Mouse (Mus musculus) liver, embryonic 14.5 days (tissue): ENCODE results near the gene Mesd. TPM values are rescaled to one million over a fixed set of nuclear protein-coding genes. Genes with fewer than 3 reads are reported as not detected.

Source experiments
- ATAC-seq: fragments of 200-750 bp; cut with Nextera tagmentation; 2 replicates; pipeline ENCODE4 v1.8.0; 2017; ENCODE audit warnings: moderate number of reproducible peaks, mild to moderate bottlenecking, moderate library complexity; ENCODE audit not compliant: insufficient read depth
- DNase-seq, 3 experiments: peaks; one replicate each; pipeline ENCODE4 v3.0.0-alpha.2; 2012 to 2013; ENCODE audit warnings: low read depth in 3 of 3, low spot score in 3 of 3
- H3K27ac ChIP-seq: fragments of 300-500 bp; sonication (generic); 2 replicates; pipeline ENCODE4 v1.5.1; 2014; ENCODE audit warnings: moderate library complexity, mild to moderate bottlenecking, control low read depth, inconsistent platforms
- H3K27me3 ChIP-seq: fragments of 300-500 bp; sonication (generic); 2 replicates; pipeline ENCODE4 v1.6.1; 2014; ENCODE audit warnings: mild to moderate bottlenecking, low read length, moderate library complexity; ENCODE audit not compliant: control insufficient read depth, insufficient read depth
- H3K36me3 ChIP-seq: fragments of 300-500 bp; sonication (generic); replicated peaks from 2 replicates; pipeline ENCODE4 v1.6.1; 2014; ENCODE audit warnings: low read depth; ENCODE audit not compliant: control insufficient read depth, insufficient read depth
- H3K4me1 ChIP-seq, 2 experiments: fragments of 200-500 bp in 1 of 2; fragments of 300-500 bp in 1 of 2; sonication (generic) in 1 of 2; replicated peaks; 2 replicates each; pipeline ENCODE4 v1.6.1; 2012 to 2014; ENCODE audit warnings: antibody characterized with exemption in 1 of 2, inconsistent platforms in 1 of 2, low read length in 1 of 2; ENCODE audit not compliant: control insufficient read depth in 2 of 2, insufficient read depth in 2 of 2
- H3K4me2 ChIP-seq: fragments of 300-500 bp; sonication (generic); 2 replicates; pipeline ENCODE4 v1.6.1; 2014; ENCODE audit warnings: low read depth, mild to moderate bottlenecking, control low read depth, moderate library complexity
- H3K4me3 ChIP-seq, 2 experiments: fragments of 200-500 bp in 1 of 2; fragments of 300-500 bp in 1 of 2; sonication (generic) in 1 of 2; 2 replicates each; pipeline ENCODE4 v1.5.1; 2012 to 2014; ENCODE audit warnings: low read depth in 2 of 2, low read length in 2 of 2, mild to moderate bottlenecking in 2 of 2, control low read depth in 1 of 2, inconsistent platforms in 1 of 2, moderate library complexity in 1 of 2; ENCODE audit not compliant: insufficient read depth in 1 of 2
- H3K9ac ChIP-seq: fragments of 300-500 bp; sonication (generic); replicated peaks from 2 replicates; pipeline ENCODE4 v1.6.1; 2014; ENCODE audit warnings: mild to moderate bottlenecking, control low read depth, moderate library complexity
- H3K9me3 ChIP-seq: fragments of 300-500 bp; sonication (generic); 2 replicates; pipeline ENCODE4 v1.6.1; 2016; ENCODE audit warnings: low read length, mixed read lengths; ENCODE audit not compliant: control insufficient read depth
- CTCF ChIP-seq: IDR thresholded peaks from 2 replicates; pipeline ENCODE4 v1.5.1; 2016; ENCODE audit warnings: antibody characterized with exemption, low read depth, control low read depth
- EP300 ChIP-seq: IDR thresholded peaks from 2 replicates; pipeline ENCODE4 v1.6.1; 2016; ENCODE audit warnings: antibody characterized with exemption, low read depth
- WGBS: fragments of 180-500 bp; shearing (Covaris S2); extraction: QIAGEN DNeasy Blood & Tissue Kit; methylation state at CpG from one replicate; pipeline ENCODE4 v1.1.7; 2014; ENCODE audit not compliant: insufficient replicate concordance; 5-methylcytosine and 5-hydroxymethylcytosine counted together
- polyA plus RNA-seq, 2 experiments: library from polyadenylated mRNA; depleted of rRNA in 1 of 2; stranded (reverse) in 1 of 2; unstranded in 1 of 2; fragments of >200 nt; fragmentation: Nextera tagmentation in 1 of 2; extraction: Ambion mirVana in 1 of 2; gene quantifications; 2 replicates each; pipeline versions ENCODE4 v1.2.1 to v1.2.3; 2012 to 2014

Mesd gene
- polyA plus RNA-seq, 2 experiments: 12.0 to 43.0 TPM

DNA sequence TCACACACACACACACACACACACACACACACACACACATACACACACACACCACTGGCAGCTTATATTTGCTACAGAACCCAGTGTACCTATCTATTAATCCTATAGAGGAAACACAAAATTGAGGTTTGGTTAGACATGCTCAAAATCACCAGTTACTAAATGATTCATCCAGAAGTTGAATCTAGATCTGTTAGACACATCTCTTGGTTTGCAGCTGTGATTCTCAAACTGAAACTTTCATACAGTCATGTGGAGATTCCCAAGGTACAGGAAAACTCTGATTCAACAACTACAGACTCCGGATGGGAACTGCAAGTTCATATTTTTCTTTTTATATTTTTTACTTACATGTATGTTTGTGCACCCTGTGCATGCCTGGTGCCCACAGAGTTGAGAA lies 29.1 kb upstream of the Mesd start:
- Histone ChIP-seq H3K4me2 (no peak overlapping the region), H3K9ac (no peak overlapping the region), H3K27me3 (no peaks in the 10 kb centered on the region), H3K9me3 (no peaks in the 10 kb centered on the region), H3K4me1 (peaks cover 0 to 2% of the 10 kb centered on the region in 2 experiments; a peak in 1 of 4 replicates), H3K36me3 (no peaks in the 10 kb centered on the region), H3K27ac (no peak overlapping the region), H3K4me3 (no peak overlapping the region)
- WGBS: 56% methylated on average over 1 of the region's 1 CpGs
- DNase-seq (no peak), ATAC-seq (no peak)
- no peak for TF ChIP-seq EP300

DNA sequence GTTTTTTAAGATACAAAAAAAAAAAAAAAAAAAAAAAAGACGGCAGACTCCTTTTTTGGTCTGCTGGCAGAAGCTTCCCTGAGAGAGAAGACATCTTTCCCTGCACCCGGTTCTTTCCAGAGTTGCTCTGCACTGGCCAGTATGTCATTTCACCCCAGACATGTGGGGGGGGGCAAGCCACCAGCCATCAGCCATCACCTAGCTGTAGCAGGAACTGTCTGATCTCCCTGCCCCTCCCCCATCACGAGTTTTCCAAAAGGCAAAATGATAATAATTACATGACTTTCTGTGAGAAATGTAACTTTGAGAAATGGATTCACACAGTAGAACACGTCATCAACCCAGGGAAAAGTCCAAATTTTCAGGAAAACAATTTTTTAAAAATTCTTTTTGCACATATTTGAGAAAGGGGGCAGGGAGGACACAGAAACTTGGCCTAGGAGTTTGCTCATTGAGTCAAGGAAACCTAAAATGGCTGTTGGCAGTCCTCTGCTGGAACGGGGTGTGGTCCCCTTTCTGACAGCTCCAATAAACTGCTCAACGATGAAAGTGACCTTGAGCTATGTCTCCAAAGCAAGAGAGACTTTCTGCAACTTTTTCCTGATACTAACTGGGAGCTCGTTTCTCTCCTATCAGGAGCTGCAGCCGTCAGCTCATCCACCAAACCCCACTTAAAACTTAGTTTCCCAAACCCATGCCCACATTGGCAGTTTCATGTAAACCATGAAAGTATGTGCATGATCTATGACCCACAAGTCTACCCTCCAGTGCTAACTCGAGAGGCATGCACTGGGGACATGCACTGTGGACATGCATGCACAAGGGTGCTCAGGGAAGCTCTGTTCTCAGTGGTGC lies 27.7 kb upstream of the Mesd start:
- H3K9ac ChIP-seq: no peak overlapping the region
- 55% methylated on average over 9 of the region's 9 CpGs for WGBS
- no peak for DNase-seq
- no peaks in the 10 kb centered on the region for H3K36me3 ChIP-seq
- ATAC-seq: no peak
- H3K27me3 ChIP-seq: no peaks in the 10 kb centered on the region
- no peak overlapping the region for H3K4me2 ChIP-seq
- H3K27ac ChIP-seq: no peak overlapping the region
- H3K4me3 ChIP-seq: no peak overlapping the region
- H3K9me3 ChIP-seq: no peaks in the 10 kb centered on the region
- H3K4me1 ChIP-seq: peaks cover 0 to 2% of the 10 kb centered on the region in 2 experiments; a peak in 1 of 4 replicates
- TF ChIP-seq EP300 (no peak), CTCF (no peak)

- TF ChIP-seq EP300 (no peak), CTCF (no peak)
- DNase-seq (no peak), ATAC-seq (no peak)
Measured at GRCm38 (mm10) chr7:83857208-83857488, 27.1 kb upstream of the Mesd start.

GRCm38 (mm10) chr7:83857921-83858320 lies 26.3 kb upstream of the Mesd start:
- Histone ChIP-seq H3K4me1 (peaks cover 0 to 2% of the 10 kb centered on the region in 2 experiments; a peak in 1 of 4 replicates), H3K9me3 (no peaks in the 10 kb centered on the region), H3K27ac (no peak overlapping the region), H3K4me3 (no peak overlapping the region), H3K36me3 (no peaks in the 10 kb centered on the region), H3K27me3 (no peaks in the 10 kb centered on the region), H3K9ac (no peak overlapping the region), H3K4me2 (no peak overlapping the region)
- TF ChIP-seq EP300 (no peak), CTCF (no peak)
- WGBS: 67% methylated on average over 3 of the region's 3 CpGs
- DNase-seq: no peak
- no peak for ATAC-seq

More at GRCm38 (mm10) chr7:83857208-83857488, 27.1 kb upstream of the Mesd start:
- H3K4me1 ChIP-seq: peaks cover 0 to 2% of the 10 kb centered on the region in 2 experiments; a peak in 1 of 4 replicates
- no peak overlapping the region for H3K4me2 ChIP-seq
- no peak overlapping the region for H3K4me3 ChIP-seq
- H3K9ac ChIP-seq: no peak overlapping the region
- no peak overlapping the region for H3K27ac ChIP-seq
- WGBS: 49% methylated on average over 2 of the region's 2 CpGs
- H3K9me3 ChIP-seq: no peaks in the 10 kb centered on the region
- no peaks in the 10 kb centered on the region for H3K36me3 ChIP-seq
- no peaks in the 10 kb centered on the region for H3K27me3 ChIP-seq

- 49% methylated on average over 4 of the region's 4 CpGs for WGBS
- no peaks in the 10 kb centered on the region for H3K36me3 ChIP-seq
- DNase-seq: no peak
- H3K27me3 ChIP-seq: no peaks in the 10 kb centered on the region
- TF ChIP-seq EP300 (no peak), CTCF (no peak)
- H3K4me2 ChIP-seq: no peak overlapping the region
- peaks cover 0 to 2% of the 10 kb centered on the region in 2 experiments; a peak in 1 of 4 replicates for H3K4me1 ChIP-seq
- no peak for ATAC-seq
- no peak overlapping the region for H3K9ac ChIP-seq
- no peaks in the 10 kb centered on the region for H3K9me3 ChIP-seq
- no peak overlapping the region for H3K4me3 ChIP-seq
- H3K27ac ChIP-seq: no peak overlapping the region
Measured at GRCm38 (mm10) chr7:83859378-83860083, 24.7 kb upstream of the Mesd start.
